Mouse (Mus musculus): ENCODE results near the gene Adarb2.

Gene Adarb2

DNA sequence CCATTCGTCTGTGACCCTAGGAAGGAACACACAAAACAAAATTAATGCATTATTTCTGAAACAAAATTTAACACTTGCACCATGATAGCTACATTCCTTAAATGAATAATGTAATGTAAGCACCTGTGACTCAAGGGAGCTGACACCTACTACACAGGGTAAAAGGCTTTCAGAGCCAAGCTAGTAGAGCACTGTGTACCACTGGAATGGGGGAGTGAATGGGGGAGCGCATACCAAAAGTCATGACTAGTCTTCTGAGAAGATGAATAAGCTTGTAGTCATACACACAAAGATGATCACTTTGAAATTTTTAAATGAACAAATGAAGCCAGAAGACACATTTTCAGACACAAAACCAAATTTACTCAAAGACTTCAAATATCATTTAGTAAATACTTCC, 603.3 kb downstream of the Adarb2 start:
- no peak for DNase-seq
